Mouse (Mus musculus): ENCODE measurements at regions not wholly inside any gene's neighbourhood (a gene's known extent, or its start where the extent isn't known, plus 50 kb on each side); places are given as distances from the start of the nearest gene placed in this dataset.

DNA sequence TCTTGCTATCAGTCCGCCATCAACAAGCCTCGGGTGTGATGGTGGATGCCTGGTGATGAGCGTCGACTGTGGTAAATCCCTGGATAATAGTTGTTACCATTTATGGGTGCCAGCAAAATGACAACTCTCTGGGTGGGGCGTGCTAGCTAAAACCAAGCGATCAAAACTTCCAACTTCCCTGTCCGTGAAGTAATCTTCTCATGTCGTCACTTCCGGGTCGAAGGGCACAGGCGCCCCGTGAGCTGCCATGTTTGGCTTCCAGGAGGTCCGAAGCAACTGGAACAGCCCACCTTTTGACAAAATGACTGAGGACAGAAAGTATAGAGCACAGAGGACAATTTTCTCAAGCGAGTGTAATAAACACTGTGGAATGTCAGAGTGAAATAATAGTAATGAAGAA, 62.5 kb upstream of the Ubl3 start:
- H3K36me3 ChIP-seq (ENCODE audit: insufficient read depth, low read length) = no peaks in the 10 kb centered on the region
- H3K27me3 ChIP-seq (ENCODE audit: insufficient read depth, low read length) = no peaks in the 10 kb centered on the region
- no peaks in the 10 kb centered on the region for H3K9me3 ChIP-seq (ENCODE audit: low read length)
- peaks cover 7% of the 10 kb centered on the region; the same call in 1 of the 2 replicates for H3K4me1 ChIP-seq (replicated peaks; ENCODE audit: low read depth, low read length)
- TF ChIP-seq POU5F1 (IDR thresholded peaks at IDR 0.05; ENCODE audit: borderline replicate concordance, low read length) (no peak), NANOG (IDR thresholded peaks at IDR 0.05; ENCODE audit: borderline replicate concordance, low read length) (no peak), CTCF (conservative IDR thresholded peaks at IDR 0.05; ENCODE audit: low read length) (no peak)
- H3K4me3 ChIP-seq (replicated peaks; ENCODE audit: low read length) = no peak overlapping the region

DNA sequence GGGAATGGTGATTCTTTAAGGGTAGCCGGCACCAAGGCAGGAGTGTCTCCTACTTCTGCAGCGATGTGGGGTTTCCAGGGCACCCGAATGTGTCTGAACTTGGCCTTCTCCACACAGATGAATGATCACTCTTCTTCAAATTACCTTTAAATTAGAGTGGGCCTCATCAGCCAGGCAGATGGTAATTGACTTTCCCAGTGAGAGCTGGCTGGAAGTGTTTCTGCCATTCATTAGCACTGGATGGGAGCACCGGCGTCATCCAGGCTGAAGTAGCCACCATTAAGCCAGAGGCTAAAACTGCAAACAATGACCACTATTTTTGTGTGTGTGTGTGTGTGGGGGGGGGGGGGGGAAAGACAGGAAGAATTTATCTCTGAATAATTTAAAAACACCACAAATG, 58.7 kb upstream of the Ubl3 start:
- no peak for TF ChIP-seq NANOG (IDR thresholded peaks at IDR 0.05; ENCODE audit: borderline replicate concordance, low read length)
- no peak for TF ChIP-seq POU5F1 (IDR thresholded peaks at IDR 0.05; ENCODE audit: borderline replicate concordance, low read length)
- no peaks in the 10 kb centered on the region for H3K27me3 ChIP-seq (ENCODE audit: insufficient read depth, low read length)
- H3K4me3 ChIP-seq (replicated peaks; ENCODE audit: low read length) = no peak overlapping the region
- H3K36me3 ChIP-seq (ENCODE audit: insufficient read depth, low read length) = no peaks in the 10 kb centered on the region
- 0 out of 2 replicates have a peak, but pooled peaks cover 4% of the 10 kb centered on the region for H3K9me3 ChIP-seq (ENCODE audit: low read length)
- peaks cover 31% of the 10 kb centered on the region for H3K4me1 ChIP-seq (replicated peaks; ENCODE audit: low read depth, low read length)

DNA sequence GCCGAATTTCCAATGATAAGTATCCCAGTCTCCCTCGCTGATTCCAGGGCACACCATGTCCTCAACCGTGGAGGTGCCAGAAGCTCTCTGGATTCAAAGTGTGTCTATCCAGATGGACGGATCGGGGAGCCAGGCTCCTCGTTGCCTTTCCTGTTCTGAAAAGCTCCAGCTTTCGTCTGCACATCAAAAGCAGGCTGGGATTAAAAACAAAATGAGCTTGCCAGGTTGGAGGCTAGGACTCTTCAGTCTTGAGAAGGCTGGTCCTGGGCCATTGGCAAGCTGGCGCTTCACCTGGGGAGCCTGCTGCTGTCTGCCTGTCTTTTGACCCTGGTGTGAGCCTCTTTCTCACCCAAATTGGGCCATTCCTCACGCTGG, 56.9 kb upstream of the Ubl3 start:
- Histone ChIP-seq H3K4me3 (replicated peaks; ENCODE audit: low read length) (no peak overlapping the region), H3K4me1 (replicated peaks; ENCODE audit: low read depth, low read length) (peaks cover 26% of the 10 kb centered on the region), H3K36me3 (ENCODE audit: insufficient read depth, low read length) (no peaks in the 10 kb centered on the region), H3K9me3 (ENCODE audit: low read length) (0 out of 2 replicates have a peak, but pooled peaks cover 4% of the 10 kb centered on the region), H3K27me3 (ENCODE audit: insufficient read depth, low read length) (no peaks in the 10 kb centered on the region)
- TF ChIP-seq CTCF (conservative IDR thresholded peaks at IDR 0.05; ENCODE audit: low read length) (no peak), POU5F1 (IDR thresholded peaks at IDR 0.05; ENCODE audit: borderline replicate concordance, low read length) (no peak), NANOG (IDR thresholded peaks at IDR 0.05; ENCODE audit: borderline replicate concordance, low read length) (no peak)

DNA sequence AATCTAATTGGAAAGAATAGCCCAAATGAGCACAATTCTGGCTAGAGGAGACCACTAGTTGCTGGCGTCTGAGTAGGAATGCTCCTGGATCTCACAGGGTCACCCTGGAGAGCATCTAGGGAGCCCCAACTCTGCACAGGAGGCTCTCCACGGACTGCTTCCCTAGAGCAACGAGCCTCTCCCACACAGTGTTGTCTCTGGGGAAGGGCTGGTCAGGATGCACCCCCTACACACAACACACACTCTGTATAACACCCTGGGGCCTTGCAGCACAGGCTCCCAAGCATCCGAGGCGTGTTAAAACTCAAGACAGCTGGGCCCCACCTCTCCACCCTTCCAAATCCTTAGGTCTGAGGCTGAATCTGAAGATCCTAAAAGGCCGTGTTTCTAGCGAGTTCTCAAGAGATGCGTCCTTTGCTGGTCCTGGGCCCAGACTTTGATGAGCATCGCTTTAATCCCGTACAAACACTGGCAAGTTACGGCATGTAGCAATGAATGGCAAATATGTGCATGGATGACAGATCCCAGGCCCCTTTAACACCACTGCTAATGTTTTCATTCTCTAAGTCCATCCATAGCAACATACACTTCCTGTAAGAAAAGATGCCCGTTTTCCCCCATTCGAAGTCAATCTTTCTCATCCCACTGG, 56.4 kb upstream of the Ubl3 start:
- no peak overlapping the region for H3K4me3 ChIP-seq (replicated peaks; ENCODE audit: low read length)
- no peaks in the 10 kb centered on the region for H3K36me3 ChIP-seq (ENCODE audit: insufficient read depth, low read length)
- 0 out of 2 replicates have a peak, but pooled peaks cover 4% of the 10 kb centered on the region for H3K9me3 ChIP-seq (ENCODE audit: low read length)
- H3K27me3 ChIP-seq (ENCODE audit: insufficient read depth, low read length) = no peaks in the 10 kb centered on the region
- no peak for TF ChIP-seq NANOG (IDR thresholded peaks at IDR 0.05; ENCODE audit: borderline replicate concordance, low read length)
- no peak for TF ChIP-seq POU5F1 (IDR thresholded peaks at IDR 0.05; ENCODE audit: borderline replicate concordance, low read length)
- TF ChIP-seq CTCF (conservative IDR thresholded peaks at IDR 0.05; ENCODE audit: low read length) = no peak
- peaks cover 26% of the 10 kb centered on the region for H3K4me1 ChIP-seq (replicated peaks; ENCODE audit: low read depth, low read length)

DNA sequence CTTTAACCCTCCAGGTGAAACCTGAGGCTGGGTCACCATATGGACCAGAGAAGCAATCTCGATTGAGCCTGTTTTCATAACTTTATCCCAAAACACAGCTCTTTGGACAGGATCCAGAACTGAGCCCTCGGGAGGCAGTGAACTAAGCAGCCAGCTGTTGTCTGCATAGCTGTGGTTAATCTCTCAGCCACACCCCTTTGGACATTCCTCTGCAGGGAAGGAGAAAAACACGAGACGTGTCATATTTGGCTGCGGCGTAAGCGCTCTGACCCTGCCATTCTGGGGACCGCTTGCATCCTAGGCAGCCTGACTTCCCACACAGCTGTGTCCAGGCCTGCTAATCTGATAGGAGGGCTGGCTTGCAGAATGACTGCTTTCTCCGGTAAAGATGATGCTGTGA, 55.6 kb upstream of the Ubl3 start:
- Histone ChIP-seq H3K4me3 (replicated peaks; ENCODE audit: low read length) (no peak overlapping the region), H3K27me3 (ENCODE audit: insufficient read depth, low read length) (no peaks in the 10 kb centered on the region), H3K9me3 (ENCODE audit: low read length) (0 out of 2 replicates have a peak, but pooled peaks cover 4% of the 10 kb centered on the region), H3K36me3 (ENCODE audit: insufficient read depth, low read length) (no peaks in the 10 kb centered on the region), H3K4me1 (replicated peaks; ENCODE audit: low read depth, low read length) (peaks cover 26% of the 10 kb centered on the region)
- TF ChIP-seq CTCF (conservative IDR thresholded peaks at IDR 0.05; ENCODE audit: low read length) (no peak), NANOG (IDR thresholded peaks at IDR 0.05; ENCODE audit: borderline replicate concordance, low read length) (no peak), POU5F1 (IDR thresholded peaks at IDR 0.05; ENCODE audit: borderline replicate concordance, low read length) (no peak)

DNA sequence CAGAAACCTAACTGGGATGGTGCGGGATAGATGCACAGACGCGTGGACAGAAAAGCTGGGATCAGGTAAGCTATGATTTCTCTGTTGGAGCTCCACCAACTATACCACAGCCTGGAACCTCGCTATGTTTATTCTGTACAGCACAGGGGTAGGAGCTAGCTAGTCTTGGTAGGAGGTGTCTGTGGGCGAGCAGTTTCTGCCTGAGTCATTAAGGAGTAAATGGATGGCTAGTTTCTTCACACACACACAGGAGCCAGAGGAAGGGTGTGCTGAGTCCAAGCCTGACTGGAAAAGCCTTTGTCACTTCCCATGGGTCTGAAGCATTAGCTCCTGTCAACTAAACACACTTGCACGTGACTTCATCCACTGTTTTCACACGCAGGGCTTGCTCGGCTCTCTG, 53.1 kb upstream of the Ubl3 start:
- Histone ChIP-seq H3K4me1 (replicated peaks; ENCODE audit: low read depth, low read length) (peaks cover 26% of the 10 kb centered on the region), H3K4me3 (replicated peaks; ENCODE audit: low read length) (no peak overlapping the region), H3K27me3 (ENCODE audit: insufficient read depth, low read length) (no peaks in the 10 kb centered on the region), H3K36me3 (ENCODE audit: insufficient read depth, low read length) (no peaks in the 10 kb centered on the region), H3K9me3 (ENCODE audit: low read length) (0 out of 2 replicates have a peak, but pooled peaks cover 4% of the 10 kb centered on the region)
- TF ChIP-seq POU5F1 (IDR thresholded peaks at IDR 0.05; ENCODE audit: borderline replicate concordance, low read length) = no peak
- TF ChIP-seq NANOG (IDR thresholded peaks at IDR 0.05; ENCODE audit: borderline replicate concordance, low read length) = no peak
- no peak for TF ChIP-seq CTCF (conservative IDR thresholded peaks at IDR 0.05; ENCODE audit: low read length)

All from E14TG2a.4 (cell line).